Mouse (Mus musculus) mouse trophoblast stem cell (cell line): Measurements from ENCODE around the gene Noxa1.

ENCODE experiments used
- in situ Hi-C, 2 experiments: fragments of 300-500 bp; cut with MseI, MboI; formaldehyde crosslinking; loops; 2 replicates in 1 of 2; 3 replicates in 1 of 2; pipeline ENCODE4 v1.15.1; 2025

Noxa1 gene

GRCm38 (mm10) chr2:25098005-25098615 is 3.2 kb upstream of the Noxa1 start:
- in situ Hi-C loops = no loop called here

GRCm38 (mm10) chr2:25094785-25095108 is 202 bp downstream of the Noxa1 start:
- in situ Hi-C loops = no loop called here

- in situ Hi-C loops = no loop called here
Measured at GRCm38 (mm10) chr2:25088636-25089035, 6.3 kb downstream of the Noxa1 start.

GRCm38 (mm10) chr2:25087842-25088241 is 7.1 kb downstream of the Noxa1 start:
- in situ Hi-C loops = no loop called here

- in situ Hi-C loops = no loop called here
Measured at GRCm38 (mm10) chr2:25085571-25085970, 9.4 kb downstream of the Noxa1 start.

- in situ Hi-C loops = no loop called here
Measured at GRCm38 (mm10) chr2:25083697-25084096, 11.3 kb downstream of the Noxa1 start.

- in situ Hi-C loops = no loop called here
Measured at GRCm38 (mm10) chr2:25080076-25080475, 14.9 kb downstream of the Noxa1 start, which contains the start of gene Entpd8. Gene Entpd8 (plus strand): TSS chr2:25080304.

- in situ Hi-C loops = no loop called here
Measured at GRCm38 (mm10) chr2:25078967-25079366, 16.0 kb downstream of the Noxa1 start.

GRCm38 (mm10) chr2:25075506-25075905 is 19.4 kb downstream of the Noxa1 start:
- in situ Hi-C loops = no loop called here

- in situ Hi-C loops = no loop called here
Measured at GRCm38 (mm10) chr2:25072398-25072797, 22.6 kb downstream of the Noxa1 start.

GRCm38 (mm10) chr2:25069537-25069936 is 25.4 kb downstream of the Noxa1 start:
- in situ Hi-C loops = no loop called here

- in situ Hi-C loops = no loop called here
Measured at GRCm38 (mm10) chr2:25066552-25066951, 28.4 kb downstream of the Noxa1 start.

GRCm38 (mm10) chr2:25065537-25065936 is 29.4 kb downstream of the Noxa1 start:
- in situ Hi-C loops = no loop called here

GRCm38 (mm10) chr2:25064285-25064684 is 30.7 kb downstream of the Noxa1 start:
- in situ Hi-C loops = no loop called here

GRCm38 (mm10) chr2:25063523-25063922 is 31.4 kb downstream of the Noxa1 start:
- in situ Hi-C loops = no loop called here

- in situ Hi-C loops = no loop called here
Measured at GRCm38 (mm10) chr2:25058926-25059325, 36.0 kb downstream of the Noxa1 start.

- in situ Hi-C loops = no loop called here
Measured at GRCm38 (mm10) chr2:25055409-25056155, 39.4 kb downstream of the Noxa1 start.

- in situ Hi-C loops = no loop called here
Measured at GRCm38 (mm10) chr2:25055068-25055405, 39.9 kb downstream of the Noxa1 start.

GRCm38 (mm10) chr2:25054221-25055067 is 40.5 kb downstream of the Noxa1 start, which contains the start of gene Nsmf:
Gene Nsmf (plus strand): TSS chr2:25054355.
- in situ Hi-C loops = no loop called here

GRCm38 (mm10) chr2:25053101-25053500 is 41.8 kb downstream of the Noxa1 start:
- in situ Hi-C loops = no loop called here

GRCm38 (mm10) chr2:25051450-25051849 is 43.5 kb downstream of the Noxa1 start:
- in situ Hi-C loops = no loop called here

- in situ Hi-C loops = no loop called here
Measured at GRCm38 (mm10) chr2:25050921-25051320, 44.0 kb downstream of the Noxa1 start.

- in situ Hi-C loops = no loop called here
Measured at GRCm38 (mm10) chr2:25040089-25040488, 54.9 kb downstream of the Noxa1 start.
